Mouse (Mus musculus): ENCODE results near the gene Cnpy3. TPM values are rescaled to one million over a fixed set of nuclear protein-coding genes. Genes with fewer than 3 reads are reported as not detected.

Cnpy3 gene
- polyA plus RNA-seq, 1 experiment from 2014 or later = 78.2 TPM

DNA sequence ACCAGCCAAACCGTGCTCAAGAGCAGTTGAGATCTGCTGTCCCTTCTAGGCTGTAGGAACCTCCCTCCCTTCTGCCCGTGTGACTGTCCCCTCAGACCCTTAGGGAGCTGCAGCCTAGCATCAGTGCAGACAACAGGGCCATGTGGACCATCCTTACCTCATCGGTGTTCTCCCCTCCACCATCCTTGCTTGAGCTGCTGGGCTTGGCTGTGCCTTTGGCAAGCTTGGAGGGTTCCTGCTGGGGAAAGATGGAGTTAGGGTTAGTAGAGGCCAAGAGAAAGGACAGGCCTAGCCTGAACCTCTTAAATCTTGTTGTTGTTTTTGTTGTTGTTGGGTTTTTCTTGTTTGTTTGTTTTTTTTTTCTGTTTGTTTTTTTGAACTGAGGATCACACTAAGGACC lies 52.1 kb downstream of the Cnpy3 start:
- Histone ChIP-seq H3K9ac (no peak overlapping the region), H3K27ac (replicated peaks) (no peak overlapping the region), H3K4me2 (replicated peaks) (no peak overlapping the region), H3K4me3 (replicated peaks) (no peak overlapping the region), H3K4me1 (peaks cover 31% of the 10 kb centered on the region), H3K36me3 (peaks cover 25% of the 10 kb centered on the region; the same call in 1 of the 2 replicates), H3K27me3 (no peaks in the 10 kb centered on the region), H3K9me3 (replicated peaks) (no peaks in the 10 kb centered on the region)
- WGBS = 83% methylated on average over 3 of the region's 3 CpGs
- no peak for ATAC-seq (ENCODE audit: insufficient number of reproducible peaks, low FRiP score, low TSS enrichment, low read depth)

DNA sequence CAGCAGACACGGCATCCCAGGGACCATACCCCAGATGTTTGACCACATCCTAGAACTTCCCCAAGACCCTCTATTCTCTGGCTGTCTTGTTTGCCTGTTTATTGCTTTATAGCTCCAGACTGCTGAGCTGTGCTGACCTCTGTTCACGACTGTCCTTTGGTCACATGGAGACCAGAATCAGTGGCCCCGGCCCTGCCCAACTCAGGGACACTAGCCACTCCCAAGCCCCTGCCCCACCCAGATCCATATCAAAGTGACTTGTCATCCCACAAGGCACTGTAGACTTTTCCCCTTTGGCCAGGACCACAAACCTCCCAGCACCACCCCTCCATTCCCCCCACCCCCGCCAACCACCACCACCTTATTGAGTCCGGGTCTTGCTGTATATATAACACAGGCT lies 52.8 kb downstream of the Cnpy3 start:
- WGBS = 80% methylated on average over 5 of the region's 5 CpGs
- H3K4me1 ChIP-seq = peaks cover 31% of the 10 kb centered on the region
- H3K4me3 ChIP-seq (replicated peaks) = no peak overlapping the region
- H3K4me2 ChIP-seq (replicated peaks) = no peak overlapping the region
- H3K36me3 ChIP-seq = peaks cover 25% of the 10 kb centered on the region; the same call in 1 of the 2 replicates
- H3K9ac ChIP-seq = no peak overlapping the region
- H3K9me3 ChIP-seq (replicated peaks) = no peaks in the 10 kb centered on the region
- no peaks in the 10 kb centered on the region for H3K27me3 ChIP-seq
- ATAC-seq (ENCODE audit: insufficient number of reproducible peaks, low FRiP score, low TSS enrichment, low read depth) = no peak
- no peak overlapping the region for H3K27ac ChIP-seq (replicated peaks)

DNA sequence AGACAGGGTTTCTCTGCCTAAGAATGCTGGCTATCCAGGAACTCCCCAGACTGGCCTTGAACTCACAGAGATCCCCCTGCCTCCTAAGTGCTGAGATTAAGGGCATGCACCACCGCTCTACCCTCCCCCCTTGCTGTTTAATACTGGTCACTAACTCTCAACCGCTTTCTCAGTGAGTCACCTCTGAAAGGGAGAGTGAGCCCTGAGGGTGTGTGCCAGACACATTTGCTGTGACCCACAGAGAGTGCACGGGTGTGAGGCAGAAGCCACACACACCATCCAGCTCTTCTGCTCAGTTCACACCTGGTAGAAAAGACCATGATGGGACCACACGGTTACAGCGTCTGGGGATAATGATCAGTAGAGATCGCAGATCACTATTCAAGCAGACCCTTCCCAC lies 53.5 kb downstream of the Cnpy3 start:
- Histone ChIP-seq H3K4me1 (peaks cover 25% of the 10 kb centered on the region), H3K4me2 (replicated peaks) (no peak overlapping the region), H3K27ac (replicated peaks) (no peak overlapping the region), H3K27me3 (no peaks in the 10 kb centered on the region), H3K9me3 (replicated peaks) (no peaks in the 10 kb centered on the region), H3K4me3 (replicated peaks) (no peak overlapping the region), H3K36me3 (peaks cover 25% of the 10 kb centered on the region; the same call in 1 of the 2 replicates), H3K9ac (no peak overlapping the region)
- WGBS = 82% methylated on average over 6 of the region's 6 CpGs
- ATAC-seq (ENCODE audit: insufficient number of reproducible peaks, low FRiP score, low TSS enrichment, low read depth) = no peak

DNA sequence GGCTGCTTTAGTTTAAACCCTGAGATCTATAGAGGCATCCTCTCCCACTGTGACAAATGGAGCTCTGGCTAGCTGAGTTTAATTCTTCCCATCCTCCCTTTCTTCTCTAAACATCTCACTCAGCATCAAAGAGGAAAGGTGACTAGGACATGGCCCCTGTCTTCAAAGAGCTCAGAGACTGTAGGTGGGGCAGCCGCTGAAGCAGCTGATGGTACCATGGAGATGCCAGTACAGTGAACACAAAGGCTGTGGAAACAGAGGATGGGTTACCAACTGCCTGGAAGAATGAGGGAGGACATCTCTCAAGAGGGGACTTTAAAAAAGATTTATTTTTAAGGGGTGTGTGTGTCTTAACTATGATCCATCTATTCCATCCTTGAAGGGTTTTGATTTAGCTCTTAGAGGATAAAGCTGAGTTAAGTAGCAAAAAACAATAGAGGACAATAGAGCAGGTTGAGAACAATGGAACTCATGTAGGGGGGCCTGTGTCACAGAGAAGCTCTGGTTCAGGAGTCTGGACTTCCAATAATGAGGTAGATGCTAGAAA lies 57.4 kb downstream of the Cnpy3 start:
- no peaks in the 10 kb centered on the region for H3K9me3 ChIP-seq (replicated peaks)
- H3K4me3 ChIP-seq (replicated peaks) = no peak overlapping the region
- no peak for ATAC-seq (ENCODE audit: insufficient number of reproducible peaks, low FRiP score, low TSS enrichment, low read depth)
- no peak overlapping the region for H3K4me2 ChIP-seq (replicated peaks)
- H3K9ac ChIP-seq = no peak overlapping the region
- H3K27me3 ChIP-seq = no peaks in the 10 kb centered on the region
- H3K4me1 ChIP-seq = no peaks in the 10 kb centered on the region
- H3K36me3 ChIP-seq = peaks cover 34% of the 10 kb centered on the region
- WGBS = 95% methylated on average over 1 of the region's 1 CpGs
- H3K27ac ChIP-seq (replicated peaks) = no peak overlapping the region

DNA sequence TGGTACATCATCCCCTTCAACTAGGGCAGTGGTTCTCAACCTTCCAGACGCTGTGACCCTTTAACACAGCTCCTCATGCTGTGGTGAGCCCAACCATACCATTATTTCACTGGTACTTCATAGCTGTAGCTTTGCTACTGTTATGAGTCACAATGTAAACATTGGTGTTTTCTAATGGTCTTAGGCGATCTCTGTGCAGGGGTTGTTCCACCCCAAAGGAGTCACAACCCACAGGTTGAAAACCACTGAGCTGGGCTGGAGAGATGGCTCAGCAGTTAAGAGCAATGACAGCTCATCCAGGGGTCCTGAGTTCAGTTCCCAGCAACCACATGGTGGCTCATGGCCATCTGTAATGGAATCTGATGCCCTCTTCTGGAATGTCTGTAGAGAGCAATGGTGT lies 60.6 kb downstream of the Cnpy3 start:
- 81% methylated on average over 2 of the region's 2 CpGs for WGBS
- Histone ChIP-seq H3K9me3 (replicated peaks) (no peaks in the 10 kb centered on the region), H3K4me1 (no peaks in the 10 kb centered on the region), H3K36me3 (peaks cover 37% of the 10 kb centered on the region), H3K27me3 (no peaks in the 10 kb centered on the region), H3K4me2 (replicated peaks) (no peak overlapping the region), H3K4me3 (replicated peaks) (no peak overlapping the region), H3K27ac (replicated peaks) (no peak overlapping the region), H3K9ac (no peak overlapping the region)
- ATAC-seq (ENCODE audit: insufficient number of reproducible peaks, low FRiP score, low TSS enrichment, low read depth) = no peak

DNA sequence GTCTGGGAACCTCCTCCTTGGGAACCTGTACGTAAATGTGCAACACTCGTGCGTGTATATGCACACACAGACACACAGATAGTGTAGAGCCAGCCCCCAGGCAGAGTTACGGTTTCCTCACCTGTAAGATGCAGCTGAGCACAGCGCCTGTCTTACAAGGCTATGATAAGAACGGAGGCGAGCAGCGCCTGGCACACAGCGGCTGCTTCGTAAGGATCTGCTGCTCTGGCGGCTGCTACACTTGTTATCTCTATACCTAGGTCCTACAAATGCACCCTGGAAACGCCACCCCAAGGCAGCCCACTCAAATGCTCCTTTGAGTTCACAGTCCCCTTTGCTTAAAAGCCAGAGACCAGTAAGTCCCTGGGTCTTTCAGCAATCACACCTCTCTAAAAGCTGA lies 61.3 kb downstream of the Cnpy3 start:
- peaks cover 39% of the 10 kb centered on the region for H3K36me3 ChIP-seq
- no peaks in the 10 kb centered on the region for H3K27me3 ChIP-seq
- no peaks in the 10 kb centered on the region for H3K9me3 ChIP-seq (replicated peaks)
- H3K4me2 ChIP-seq (replicated peaks) = no peak overlapping the region
- H3K4me1 ChIP-seq = no peaks in the 10 kb centered on the region
- no peak overlapping the region for H3K4me3 ChIP-seq (replicated peaks)
- H3K9ac ChIP-seq = no peak overlapping the region
- WGBS = 93% methylated on average over 12 of the region's 12 CpGs
- ATAC-seq (ENCODE audit: insufficient number of reproducible peaks, low FRiP score, low TSS enrichment, low read depth) = no peak
- H3K27ac ChIP-seq (replicated peaks) = no peak overlapping the region

DNA sequence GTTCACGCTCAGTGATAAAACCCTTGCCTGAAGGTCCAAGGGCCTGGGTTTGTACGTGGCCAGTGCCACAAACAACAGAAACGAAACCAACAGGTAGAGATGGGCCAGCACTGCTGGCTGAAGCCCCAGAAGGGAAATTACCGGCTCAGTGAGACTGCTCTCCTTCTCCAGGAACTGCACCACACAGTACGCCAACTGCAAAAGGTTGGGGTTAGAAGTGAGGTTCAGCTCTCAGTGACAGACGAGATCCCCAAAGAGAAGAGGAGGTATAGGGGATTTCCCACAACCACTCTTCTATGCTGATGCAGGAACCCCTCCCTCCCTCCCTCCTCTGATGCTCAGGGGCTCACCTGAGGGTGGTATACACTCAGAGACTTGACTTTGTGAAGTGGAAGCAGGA lies 66.1 kb downstream of the Cnpy3 start:
- H3K9ac ChIP-seq = no peak overlapping the region
- no peak overlapping the region for H3K4me2 ChIP-seq (replicated peaks)
- ATAC-seq (ENCODE audit: insufficient number of reproducible peaks, low FRiP score, low TSS enrichment, low read depth) = no peak
- no peak overlapping the region for H3K27ac ChIP-seq (replicated peaks)
- WGBS = 87% methylated on average over 6 of the region's 6 CpGs
- H3K4me3 ChIP-seq (replicated peaks) = no peak overlapping the region
- no peaks in the 10 kb centered on the region for H3K9me3 ChIP-seq (replicated peaks)
- H3K36me3 ChIP-seq = peaks cover 58% of the 10 kb centered on the region
- no peaks in the 10 kb centered on the region for H3K27me3 ChIP-seq
- H3K4me1 ChIP-seq = peaks cover 9% of the 10 kb centered on the region

Other genes with a start within 250 kb of the Cnpy3 start
- 7.1 and 10.6 TPM in 2 replicates for gene Cul9, start 205.8 kb downstream of the Cnpy3 start, polyA plus RNA-seq (2015; fragmentation: Nextera tagmentation; extraction: Ambion mirVana)
- 8.6 and 8.8 TPM in 2 replicates for gene Srf, start 196.0 kb downstream of the Cnpy3 start, polyA plus RNA-seq (2015; fragmentation: Nextera tagmentation; extraction: Ambion mirVana)
- 156 and 161 TPM in 2 replicates for gene Ptk7, start 122.7 kb downstream of the Cnpy3 start, polyA plus RNA-seq (2015; fragmentation: Nextera tagmentation; extraction: Ambion mirVana)
- gene Klc4, start 106.2 kb downstream of the Cnpy3 start, polyA plus RNA-seq (2015; fragmentation: Nextera tagmentation; extraction: Ambion mirVana) = 23.4 and 24.5 TPM in 2 replicates
- gene Mrpl2, start 106.0 kb downstream of the Cnpy3 start, polyA plus RNA-seq (2015; fragmentation: Nextera tagmentation; extraction: Ambion mirVana) = 92.9 and 95.8 TPM in 2 replicates
- gene Cul7, start 101.9 kb downstream of the Cnpy3 start, polyA plus RNA-seq (2015; fragmentation: Nextera tagmentation; extraction: Ambion mirVana) = 64.0 and 64.1 TPM in 2 replicates
- 61.9 and 64.9 TPM in 2 replicates for gene Rrp36, start 77.9 kb downstream of the Cnpy3 start, polyA plus RNA-seq (2015; fragmentation: Nextera tagmentation; extraction: Ambion mirVana)
- gene Mea1, start 73.4 kb downstream of the Cnpy3 start, polyA plus RNA-seq (2015; fragmentation: Nextera tagmentation; extraction: Ambion mirVana) = 150 and 161 TPM in 2 replicates
- gene Klhdc3, start 71.3 kb downstream of the Cnpy3 start, polyA plus RNA-seq (2015; fragmentation: Nextera tagmentation; extraction: Ambion mirVana) = 129 and 134 TPM in 2 replicates
- gene Ppp2r5d, start 47.1 kb downstream of the Cnpy3 start, polyA plus RNA-seq (2015; fragmentation: Nextera tagmentation; extraction: Ambion mirVana) = 91.7 and 93.2 TPM in 2 replicates
- 32.4 and 35.6 TPM in 2 replicates for gene Pex6, start 40.8 kb downstream of the Cnpy3 start, polyA plus RNA-seq (2015; fragmentation: Nextera tagmentation; extraction: Ambion mirVana)
- gene Gnmt, start 23.0 kb downstream of the Cnpy3 start, polyA plus RNA-seq (2015; fragmentation: Nextera tagmentation; extraction: Ambion mirVana) = 2.0 and 2.1 TPM in 2 replicates
- gene Ptcra, start 11.5 kb upstream of the Cnpy3 start, polyA plus RNA-seq (2015; fragmentation: Nextera tagmentation; extraction: Ambion mirVana) = 0.41 and 0.47 TPM in 2 replicates
- gene 2310039H08Rik, start 20.4 kb upstream of the Cnpy3 start, polyA plus RNA-seq (2015; fragmentation: Nextera tagmentation; extraction: Ambion mirVana) = 82.4 and 84.0 TPM in 2 replicates
- gene Rpl7l1, start 30.5 kb upstream of the Cnpy3 start, polyA plus RNA-seq (2015; fragmentation: Nextera tagmentation; extraction: Ambion mirVana) = 136 and 145 TPM in 2 replicates
- 4.5 and 5.3 TPM in 2 replicates for gene Bicral, start 106.3 kb upstream of the Cnpy3 start, polyA plus RNA-seq (2015; fragmentation: Nextera tagmentation; extraction: Ambion mirVana)
- 59.7 and 62.7 TPM in 2 replicates for gene Tbcc, start 138.5 kb upstream of the Cnpy3 start, polyA plus RNA-seq (2015; fragmentation: Nextera tagmentation; extraction: Ambion mirVana)
- gene Prph2, start 158.2 kb upstream of the Cnpy3 start, polyA plus RNA-seq (2015; fragmentation: Nextera tagmentation; extraction: Ambion mirVana) = not detected in 2 replicates